Mouse (Mus musculus) 3T3-L1 (cell line): Measurements from ENCODE around the gene Thrb.

Source experiments
- DNase-seq: peaks from one replicate; pipeline ENCODE4 v3.0.0-alpha.2; 2015; ENCODE audit warnings: low read depth, low spot score

The Thrb gene

DNA sequence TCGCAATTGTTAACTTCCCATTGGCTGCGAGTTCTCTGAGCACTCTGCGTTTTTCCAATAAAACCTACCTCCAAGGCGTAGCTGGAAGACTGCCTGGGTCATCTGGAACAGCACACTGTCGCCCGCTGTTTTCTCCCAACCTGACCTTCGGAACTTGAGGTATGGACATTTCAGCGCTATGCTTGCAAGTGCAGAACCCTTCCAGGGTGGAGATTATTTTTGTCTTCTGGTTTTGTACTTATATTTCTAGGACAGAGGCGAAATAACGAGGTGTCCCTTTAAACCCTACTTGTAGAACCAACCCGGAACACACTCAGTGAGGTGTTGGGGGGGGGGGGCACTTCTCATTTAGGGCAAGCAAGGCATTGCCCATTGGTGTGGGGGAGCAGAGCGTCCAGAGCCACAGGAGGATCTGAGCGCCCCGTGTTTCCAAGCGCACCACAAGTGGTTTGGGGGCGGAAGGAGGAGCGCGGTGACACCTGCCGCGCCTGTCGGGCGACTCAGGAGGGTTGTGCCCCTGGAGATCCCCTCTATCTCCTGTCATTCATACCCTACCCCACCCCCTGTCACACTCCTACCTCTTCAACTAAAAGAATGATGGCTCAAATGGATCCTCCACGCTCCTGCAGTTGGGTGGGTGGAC lies at the start of gene Thrb:
Thrb (plus strand) TSS at position 576 of the 643 bp plus-strand sequence.
- no peak for DNase-seq

DNA sequence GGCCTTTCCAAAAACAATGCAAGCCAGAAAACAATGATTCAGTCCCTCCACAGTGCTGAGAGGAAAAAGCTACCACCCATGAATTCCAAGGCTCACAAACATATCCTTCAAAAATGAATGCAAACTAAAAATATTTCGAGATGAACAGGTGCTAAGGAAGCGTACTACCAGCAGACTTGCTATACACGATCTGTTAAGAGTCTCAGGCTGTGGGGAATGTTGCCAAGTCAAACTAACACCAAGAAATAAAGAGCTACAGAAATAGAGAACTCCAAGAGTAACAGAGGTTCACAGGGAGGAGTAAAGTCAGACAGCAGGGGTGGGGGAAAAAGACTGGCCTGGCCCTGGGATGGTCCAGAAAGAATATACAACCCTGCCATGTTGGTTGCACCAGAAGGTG lies 38.4 kb upstream of the Thrb start:
- DNase-seq, result no peak

DNA sequence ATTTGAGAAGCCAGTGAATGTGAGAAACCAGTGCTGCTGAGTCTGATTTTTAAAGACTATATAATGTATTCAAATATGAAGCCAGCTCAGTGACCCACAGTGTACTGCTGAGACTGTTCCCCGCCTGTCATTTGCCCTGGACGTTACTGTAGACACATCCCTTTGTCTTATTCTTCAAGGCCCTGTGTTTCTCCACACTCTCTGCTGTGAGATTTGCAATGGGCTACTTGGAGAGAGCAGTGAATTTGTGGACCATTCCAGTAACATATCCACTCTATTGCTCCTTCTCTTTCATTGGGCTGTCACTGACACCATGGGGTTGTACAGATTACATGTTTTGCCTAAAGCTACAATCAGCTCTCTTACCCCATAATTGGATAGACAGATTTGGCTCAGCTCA lies 36.1 kb upstream of the Thrb start:
- no peak for DNase-seq

DNA sequence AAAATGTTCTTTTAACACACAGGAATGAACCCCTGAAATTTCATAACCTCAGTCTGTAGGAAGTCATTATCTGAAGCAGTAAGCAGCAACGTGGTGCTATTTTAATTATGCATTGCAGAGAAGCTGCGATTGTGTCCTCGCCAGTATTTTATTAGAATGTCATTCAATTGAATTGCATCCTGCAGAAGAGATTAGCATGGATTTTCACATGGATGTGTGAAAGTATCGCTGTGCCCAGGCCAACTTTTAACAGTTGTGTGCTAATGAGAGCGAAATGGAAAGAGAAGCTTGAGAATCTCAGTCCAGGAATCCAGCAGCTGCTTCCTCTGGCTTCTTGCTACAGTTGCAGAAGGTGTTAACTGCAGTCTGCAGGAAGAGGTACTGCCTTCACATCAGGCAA lies 30.8 kb upstream of the Thrb start:
- DNase-seq, result no peak

DNA sequence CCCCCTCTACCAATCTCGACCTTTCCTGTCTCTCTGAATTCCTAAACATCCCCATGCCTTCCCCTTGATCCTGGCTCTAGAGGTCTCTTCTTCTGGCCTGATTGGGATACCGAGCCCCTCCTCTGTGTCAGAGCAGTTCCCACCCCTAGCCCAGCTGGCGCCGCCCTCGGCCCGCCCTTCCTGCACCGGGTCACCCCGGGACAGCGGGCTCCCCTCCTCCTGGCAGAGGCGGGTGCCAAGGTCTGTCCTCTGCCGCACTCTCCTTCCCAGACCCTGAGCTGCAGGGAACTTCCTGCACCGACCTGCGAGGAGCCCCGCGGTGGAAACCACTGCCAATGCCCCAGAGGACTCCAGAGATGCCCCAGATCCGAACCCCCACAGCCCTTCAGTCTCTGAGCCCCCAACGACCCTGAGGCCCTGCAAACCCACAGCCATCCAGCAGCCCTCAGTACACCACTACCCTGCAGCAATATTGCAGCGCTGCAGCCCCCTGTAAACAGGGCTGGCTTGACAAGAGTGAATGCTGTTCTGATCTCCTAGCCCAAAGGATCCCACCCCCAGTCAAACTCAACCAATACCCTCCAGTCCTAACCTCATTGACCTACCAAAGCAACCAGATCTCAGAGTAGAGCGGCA lies 27.1 kb upstream of the Thrb start:
- no peak for DNase-seq

DNA sequence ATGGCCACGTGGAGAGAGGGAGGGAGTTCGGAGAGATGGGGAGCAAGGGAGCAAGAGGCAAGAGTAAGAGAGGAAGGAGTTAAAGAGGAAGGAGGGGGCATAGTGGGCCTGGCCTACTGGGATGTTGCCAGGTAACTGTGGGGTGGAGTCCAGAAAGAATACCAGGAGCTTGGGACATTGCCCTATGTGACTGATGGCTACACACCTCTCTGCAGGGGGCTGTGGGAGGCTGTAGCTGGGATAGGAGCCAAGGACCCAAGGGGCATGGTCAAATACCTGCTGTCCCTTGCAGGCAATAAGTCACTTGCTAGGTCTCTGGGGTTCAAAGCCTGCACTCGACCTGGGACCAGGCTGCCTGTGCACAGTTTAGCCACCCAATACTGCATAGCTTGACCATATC lies 23.1 kb upstream of the Thrb start:
- no peak for DNase-seq

DNA sequence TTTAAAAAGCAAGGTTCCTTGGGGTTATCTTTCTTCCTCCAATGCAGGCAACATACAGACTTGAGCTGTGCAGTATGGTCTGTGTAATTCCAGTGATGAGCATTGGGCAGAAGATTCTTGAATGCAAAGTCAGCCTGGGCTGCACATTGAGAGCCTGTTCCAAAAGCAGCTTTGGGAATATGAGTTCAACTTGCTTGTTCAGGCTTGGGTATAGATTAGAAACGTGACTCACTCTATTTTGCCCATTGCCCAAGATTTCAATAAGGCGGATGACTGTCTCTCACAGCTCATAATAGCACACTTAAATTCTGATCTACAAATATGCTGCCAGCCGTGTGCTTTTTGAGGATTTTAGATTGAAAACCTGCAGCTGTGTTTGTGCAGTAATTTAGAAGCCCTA lies 18.3 kb upstream of the Thrb start:
- no peak for DNase-seq

DNA sequence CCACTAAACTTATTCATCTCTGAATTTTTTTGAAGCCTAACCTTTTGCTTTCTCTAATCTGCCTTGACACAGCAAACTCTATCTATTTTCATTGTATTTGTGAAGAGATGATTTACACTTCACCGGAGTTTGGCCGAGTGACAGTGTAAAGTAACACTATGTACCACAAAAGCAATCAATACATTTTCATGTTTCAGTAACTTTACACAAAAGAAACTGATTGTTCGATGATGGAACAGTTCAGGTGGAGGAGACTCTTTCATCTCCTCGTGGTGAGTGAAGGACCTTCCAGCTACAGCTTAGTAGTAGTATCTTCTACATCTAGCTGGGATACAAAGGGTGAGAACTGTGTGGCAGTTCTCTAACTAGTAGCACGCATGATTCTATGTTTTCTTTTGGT lies 5.0 kb upstream of the Thrb start:
- DNase-seq, result no peak

DNA sequence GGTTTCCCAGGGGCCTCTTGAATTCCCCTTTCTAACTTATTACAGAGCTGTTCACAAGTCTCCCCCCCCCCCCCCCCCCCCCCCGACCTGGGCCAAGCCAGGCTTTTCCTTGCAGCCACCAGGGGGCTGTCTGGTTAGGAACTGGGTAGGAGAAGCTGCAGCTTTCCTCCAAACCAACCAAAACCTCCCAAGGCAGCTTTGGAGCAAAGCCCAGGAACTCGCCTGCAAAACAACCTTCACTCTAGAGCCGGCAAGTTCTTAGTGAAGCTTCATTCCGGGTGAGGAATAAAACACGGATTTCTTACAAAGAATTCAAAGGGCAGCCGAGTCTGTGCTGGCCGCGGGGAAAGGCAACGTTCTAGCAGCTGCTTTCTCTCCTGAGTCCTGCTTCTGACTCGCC lies 1.0 kb upstream of the Thrb start:
- peak; percentile 70 for DNase-seq

DNA sequence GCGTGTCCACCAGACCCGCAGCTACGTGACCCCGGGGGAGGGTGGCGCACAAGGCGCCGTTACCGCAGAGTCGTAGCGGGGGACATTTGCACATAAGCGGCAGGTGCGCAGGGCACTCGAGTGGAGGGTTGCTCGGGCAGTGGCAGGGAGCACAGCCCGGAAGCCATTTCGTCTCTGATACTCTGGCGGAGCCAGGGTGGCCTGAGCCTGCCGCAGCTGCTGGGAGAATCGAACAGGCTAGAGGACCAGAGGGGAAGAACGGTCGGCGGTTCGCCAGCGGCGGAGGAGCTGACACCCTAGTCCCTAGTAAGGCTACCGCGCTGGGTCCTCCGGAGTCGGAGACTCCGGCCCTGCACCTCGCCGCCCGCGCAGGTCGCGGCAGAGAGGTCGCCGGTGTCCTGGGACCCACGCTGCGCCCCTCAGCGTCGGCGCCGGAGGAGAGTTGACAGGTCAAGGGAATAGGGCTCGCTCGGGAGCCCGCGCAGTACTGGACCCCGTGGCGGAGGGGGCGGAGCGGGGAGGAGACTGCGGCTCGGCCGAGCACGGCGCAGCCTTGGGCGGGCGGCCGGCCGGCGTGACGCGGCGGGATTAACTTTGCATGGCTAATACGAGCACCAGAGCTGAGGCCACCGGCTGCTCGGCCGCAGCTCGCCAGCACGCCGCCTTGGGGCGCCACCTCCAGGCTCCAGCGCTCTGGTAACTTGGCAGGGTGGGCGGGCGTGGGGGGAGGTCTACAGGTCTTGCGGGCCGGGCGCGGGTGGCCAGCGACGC lies 453 bp downstream of the Thrb start:
- no peak for DNase-seq

DNA sequence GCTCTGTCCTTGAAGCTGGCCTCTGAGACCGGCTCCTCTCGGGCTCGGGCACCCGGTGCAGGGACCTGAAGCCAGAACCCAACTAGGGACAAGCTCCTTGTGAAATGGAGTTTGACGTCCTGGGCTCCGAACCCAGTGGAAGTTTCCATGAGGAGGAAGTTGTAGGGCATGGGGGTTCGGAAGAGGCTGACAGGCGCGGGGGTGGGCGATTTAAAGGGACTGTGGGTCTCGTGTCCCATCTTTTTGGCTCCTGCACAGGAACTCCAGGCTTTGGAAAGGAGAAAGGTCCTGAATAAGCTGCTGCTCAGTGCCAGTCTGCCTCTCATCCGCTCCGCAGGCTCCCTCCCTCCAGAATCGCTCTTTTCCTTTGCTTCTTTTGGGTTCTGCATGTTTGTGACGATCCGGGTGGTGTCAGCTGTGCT lies 1.1 kb downstream of the Thrb start:
- no peak for DNase-seq

DNA sequence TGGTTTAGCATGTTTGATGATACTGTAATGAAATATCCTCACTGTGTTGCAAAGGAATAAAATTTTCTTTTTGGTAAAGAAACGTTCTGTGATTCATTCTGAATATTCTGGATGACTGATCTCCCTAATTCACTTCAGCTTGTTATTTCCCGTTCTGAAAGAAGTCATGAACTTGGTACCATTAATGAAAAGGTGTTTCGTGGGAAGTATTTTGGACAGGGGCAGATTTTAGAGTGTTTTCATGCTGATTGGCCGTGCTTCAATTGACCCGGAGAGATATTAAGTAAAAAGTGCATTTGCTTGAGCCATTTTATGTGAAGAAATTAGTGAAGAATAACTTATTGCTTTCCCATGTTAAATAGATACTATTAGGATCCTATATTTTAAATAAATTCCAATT lies 2.0 kb downstream of the Thrb start:
- DNase-seq, result no peak

DNA sequence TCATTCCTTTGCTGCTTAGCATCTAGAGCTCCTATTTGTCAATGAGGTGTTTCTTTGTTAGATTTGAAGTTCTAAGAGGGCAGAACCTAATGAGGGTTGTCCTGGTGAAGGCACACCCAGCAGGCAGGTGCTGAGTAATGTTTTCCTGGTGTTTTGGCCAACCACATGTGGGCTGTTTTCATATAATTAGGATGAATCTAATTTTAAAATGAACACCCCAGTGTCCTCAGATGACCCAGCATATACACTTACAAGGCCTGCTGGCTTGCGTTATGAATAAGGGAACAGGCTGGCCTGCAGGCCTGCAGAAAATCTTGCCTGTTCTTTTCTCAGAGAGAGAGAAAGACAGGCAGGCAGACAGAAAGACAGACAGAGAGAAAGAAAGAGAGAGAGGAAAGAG lies 14.3 kb downstream of the Thrb start:
- no peak for DNase-seq

DNA sequence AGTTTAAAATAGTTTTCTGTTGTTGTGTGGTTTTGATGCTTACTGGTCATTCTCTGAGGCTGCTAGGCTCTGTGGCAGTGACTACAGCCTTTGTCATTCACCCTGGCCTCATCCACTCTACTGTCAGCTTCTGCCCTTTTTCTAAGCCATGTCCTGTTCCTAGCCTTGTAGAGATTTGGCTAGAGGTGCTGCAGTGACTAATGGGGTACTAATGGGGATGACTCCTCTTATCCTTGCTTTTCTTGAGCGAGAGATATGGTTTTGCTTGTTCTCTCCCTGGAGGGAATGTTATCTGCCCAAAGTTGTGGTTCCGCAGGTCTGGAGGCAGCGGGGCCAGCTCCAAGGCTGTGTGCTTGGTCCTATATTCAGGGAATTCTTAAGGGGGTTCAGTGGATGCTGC lies 15.2 kb downstream of the Thrb start:
- peak; percentile 60 for DNase-seq

DNA sequence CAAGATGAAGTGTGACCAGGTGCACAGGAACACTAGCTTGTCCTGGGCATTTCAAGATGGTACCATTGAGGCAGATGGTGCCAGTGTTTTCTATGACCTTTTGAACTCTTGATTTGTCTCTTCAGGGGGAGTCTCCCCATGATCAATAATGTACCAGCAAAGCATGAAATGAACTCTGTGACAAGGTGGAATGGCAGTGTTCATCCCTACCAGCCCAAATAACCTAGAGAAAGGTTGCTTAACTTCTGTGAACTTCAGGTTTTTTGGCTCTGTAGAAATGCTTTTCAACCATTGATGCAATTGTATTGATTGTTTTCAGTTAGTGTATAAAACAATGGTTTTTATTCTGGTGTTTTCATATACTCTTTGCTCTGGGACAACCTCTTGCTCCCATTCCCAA lies 21.4 kb downstream of the Thrb start:
- DNase-seq, result no peak

DNA sequence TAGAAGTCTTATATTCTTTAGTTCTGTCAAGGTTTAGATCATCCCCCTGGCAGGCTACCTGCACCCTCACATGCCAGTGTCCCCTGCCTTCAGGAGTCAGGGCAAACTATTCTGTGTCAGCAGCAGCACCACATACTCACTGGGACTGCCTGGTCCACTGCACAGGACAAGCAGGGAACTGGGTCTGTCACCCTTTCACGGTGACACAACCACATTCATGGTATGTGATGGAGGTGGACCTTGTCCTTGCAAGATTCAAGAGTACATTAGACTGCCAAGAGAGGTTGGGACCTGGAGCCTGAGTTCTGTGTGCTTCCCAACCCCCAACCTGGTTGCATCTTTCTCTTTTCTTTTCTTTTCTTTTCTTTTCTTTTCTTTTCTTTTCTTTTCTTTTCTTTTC lies 24.8 kb downstream of the Thrb start:
- DNase-seq, result no peak

DNA sequence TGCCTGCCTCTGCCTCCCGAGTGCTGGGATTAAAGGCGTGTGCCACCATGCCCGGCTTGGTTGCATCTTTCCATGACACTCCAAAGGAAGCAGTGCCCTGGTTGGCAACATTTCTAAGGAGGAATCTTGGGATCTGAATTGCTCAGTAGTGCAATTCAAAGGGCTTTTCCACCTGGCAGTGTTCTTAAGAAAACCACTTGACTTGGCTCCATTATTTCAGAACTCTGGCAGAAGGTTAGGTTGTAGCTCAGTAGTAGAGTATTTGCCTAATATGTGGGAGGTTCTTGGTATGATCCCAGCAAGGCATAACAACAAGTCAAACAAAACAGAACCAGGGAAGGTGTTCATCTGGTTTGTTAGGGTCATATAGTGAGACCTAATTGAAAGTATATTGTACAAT lies 25.4 kb downstream of the Thrb start:
- no peak for DNase-seq

DNA sequence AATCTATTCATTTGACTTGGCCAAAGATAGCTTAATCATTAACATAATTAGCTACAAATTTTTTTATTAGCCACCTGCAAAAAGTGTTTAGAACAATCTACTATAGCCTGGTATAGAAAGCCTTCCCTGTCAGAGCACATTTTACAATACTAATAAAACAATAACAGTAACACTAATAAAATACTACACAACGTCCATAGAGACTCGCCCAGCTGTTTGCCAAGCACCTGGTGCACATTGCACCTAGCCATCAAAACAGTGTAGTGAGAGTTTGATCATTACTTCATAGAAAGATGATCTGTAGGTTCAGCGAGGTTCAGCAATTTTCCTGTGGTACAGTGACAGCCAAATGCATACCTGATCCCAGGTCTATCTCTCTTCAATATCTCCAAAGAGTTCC lies 26.9 kb downstream of the Thrb start:
- no peak for DNase-seq

DNA sequence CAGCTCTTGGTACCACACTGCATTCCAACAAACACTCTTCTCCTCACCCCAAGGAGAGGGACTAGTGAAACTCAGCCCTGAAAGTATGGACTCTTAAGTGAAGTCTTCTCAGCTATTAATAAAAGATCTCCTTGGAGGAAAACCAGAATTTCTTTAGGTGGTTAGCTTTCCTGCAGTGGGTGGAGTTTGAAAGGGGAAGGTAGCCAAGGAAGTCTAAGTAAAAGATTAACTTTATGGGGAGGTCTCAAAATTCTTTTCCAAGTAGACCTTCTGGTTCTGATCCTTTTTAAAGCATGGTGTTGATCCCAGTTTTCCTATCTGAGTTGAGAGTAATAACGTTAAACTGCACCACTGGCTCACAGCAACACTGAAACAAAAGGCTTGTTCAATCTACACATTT lies 31.2 kb downstream of the Thrb start:
- DNase-seq, result no peak

DNA sequence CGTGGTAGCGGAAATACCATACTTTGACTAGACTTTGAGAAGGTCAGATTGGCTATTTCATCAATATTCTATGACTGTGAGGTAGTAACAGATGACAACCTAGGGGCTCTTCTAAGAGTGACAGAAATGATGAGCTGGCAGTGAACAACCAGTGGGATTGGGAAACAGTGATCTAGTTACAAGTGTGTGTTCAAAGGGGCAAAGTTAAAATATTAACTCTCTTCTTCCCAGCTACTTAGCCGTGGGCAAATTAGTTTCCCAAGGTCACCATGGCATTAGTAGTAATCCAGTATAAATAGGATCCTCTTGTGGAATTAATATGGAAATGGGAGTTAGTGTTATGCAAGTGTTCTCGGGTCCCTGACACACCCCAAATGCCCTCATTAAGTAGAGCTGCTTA lies 35.5 kb downstream of the Thrb start:
- no peak for DNase-seq

DNA sequence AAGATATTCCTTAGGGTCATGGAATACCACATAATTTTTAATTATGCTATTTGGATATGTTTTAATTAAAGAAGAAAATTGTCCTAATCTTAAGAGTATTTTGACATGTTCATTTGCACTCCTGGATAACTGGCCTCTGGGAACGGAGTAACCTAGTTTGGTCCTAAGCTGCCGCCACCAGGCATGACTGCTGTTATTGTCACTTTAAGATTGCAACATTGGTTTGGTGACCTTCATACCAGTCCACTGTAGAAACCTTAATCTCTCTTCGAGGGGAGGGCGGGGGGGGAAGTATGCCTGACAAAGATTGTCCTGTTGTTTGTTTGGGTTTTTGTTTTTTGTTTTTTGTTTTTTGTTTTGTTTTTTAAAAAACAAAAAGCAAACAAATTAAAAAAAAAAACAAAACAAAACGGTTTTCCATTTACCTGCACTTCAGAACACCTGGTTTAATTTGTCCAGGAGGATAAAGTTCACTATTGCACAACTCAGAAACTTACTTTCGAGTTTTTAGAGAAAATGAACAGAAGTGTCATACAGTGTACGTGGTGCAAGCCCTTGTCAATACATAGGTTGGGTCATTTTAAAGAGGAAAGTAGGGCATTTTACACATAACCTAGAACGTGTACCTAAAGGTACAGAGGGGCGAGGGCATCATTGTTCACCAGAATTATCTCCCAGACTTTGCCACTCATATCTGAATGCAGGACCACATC lies 38.0 kb downstream of the Thrb start:
- no peak for DNase-seq

DNA sequence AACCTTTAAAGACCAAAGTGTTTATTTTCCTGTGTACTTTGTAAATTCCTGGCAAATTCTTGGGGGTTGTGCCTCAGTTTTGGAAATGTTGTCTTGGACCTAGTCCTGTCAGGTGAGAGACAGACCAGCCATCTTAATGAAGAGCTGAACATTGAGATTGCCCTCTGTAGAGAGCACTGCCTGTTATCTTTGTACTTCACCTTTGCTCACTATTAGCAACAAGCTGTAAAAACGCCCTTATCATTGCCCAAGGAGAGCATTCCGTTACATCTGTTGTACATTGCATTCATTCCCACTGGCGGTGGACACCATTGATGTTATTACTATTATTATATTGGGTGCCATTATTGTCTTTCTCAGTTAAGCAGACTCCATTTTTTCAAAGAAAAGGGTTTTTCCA lies 40.2 kb downstream of the Thrb start:
- DNase-seq, result no peak
